Mouse (Mus musculus) intestine, postnatal 0 days (tissue): ENCODE measurements around the gene Pygo2. TPM values are rescaled to one million over a fixed set of nuclear protein-coding genes. Genes with fewer than 3 reads are reported as not detected.

Source experiments
- ATAC-seq: fragments of 200-750 bp; cut with Nextera tagmentation; 2 replicates; pipeline ENCODE4 v1.8.0; 2017; ENCODE audit warnings: mild to moderate bottlenecking, moderate TSS enrichment, moderate library complexity
- H3K27ac ChIP-seq: fragments of 300-500 bp; sonication (generic); 2 replicates; pipeline ENCODE4 v1.5.1; 2014; ENCODE audit warnings: mild to moderate bottlenecking, low read depth, low read length, moderate library complexity
- H3K27me3 ChIP-seq: fragments of 300-500 bp; sonication (generic); replicated peaks from 2 replicates; pipeline ENCODE4 v1.6.1; 2014; ENCODE audit warnings: low read length, mixed read lengths; ENCODE audit not compliant: control insufficient read depth, insufficient read depth
- H3K36me3 ChIP-seq: fragments of 300-500 bp; sonication (generic); 2 replicates; pipeline ENCODE4 v1.6.1; 2014; ENCODE audit warnings: mild to moderate bottlenecking, moderate library complexity; ENCODE audit not compliant: control insufficient read depth, insufficient read depth
- H3K4me1 ChIP-seq: fragments of 300-500 bp; sonication (generic); replicated peaks from 2 replicates; pipeline ENCODE4 v1.6.1; 2014; ENCODE audit warnings: antibody characterized with exemption, low read length, mixed read lengths; ENCODE audit not compliant: control insufficient read depth, insufficient read depth
- H3K4me2 ChIP-seq: fragments of 300-500 bp; sonication (generic); replicated peaks from 2 replicates; pipeline ENCODE4 v1.6.1; 2014; ENCODE audit warnings: low read depth, mild to moderate bottlenecking, moderate library complexity
- H3K4me3 ChIP-seq: fragments of 300-500 bp; sonication (generic); 2 replicates; pipeline ENCODE4 v1.5.1; 2014; ENCODE audit warnings: low read depth, low read length
- H3K9ac ChIP-seq: fragments of 300-500 bp; sonication (generic); 2 replicates; pipeline ENCODE4 v1.6.1; 2014; ENCODE audit warnings: mild to moderate bottlenecking, low read depth, low read length
- H3K9me3 ChIP-seq: fragments of 300-500 bp; sonication (generic); 2 replicates; pipeline ENCODE4 v1.6.1; 2016; ENCODE audit warnings: mixed run types; ENCODE audit not compliant: control insufficient read depth
- CTCF ChIP-seq: sonication (generic); IDR thresholded peaks from 2 replicates; pipeline ENCODE4 v1.5.1; 2016; ENCODE audit warnings: low read depth, mild to moderate bottlenecking, control low read depth, antibody characterized with exemption, moderate library complexity
- WGBS: fragments of 180-500 bp; shearing (Covaris S2); extraction: QIAGEN DNeasy Blood & Tissue Kit; methylation state at CpG from one replicate; pipeline ENCODE4 v1.1.7; 2014; 5-methylcytosine and 5-hydroxymethylcytosine counted together
- polyA plus RNA-seq: library from polyadenylated mRNA; unstranded; fragments of >200 nt; fragmentation: Nextera tagmentation; extraction: Ambion mirVana; gene quantifications from 2 replicates; pipeline ENCODE4 v1.2.1, GENCODE M21; 2015

Pygo2 gene
- polyA plus RNA-seq, 1 experiment from 2014 or later: 17.1 TPM

- 34% methylated on average over 11 of the region's 11 CpGs for WGBS
- Histone ChIP-seq H3K9ac (peak overlapping the region; percentile 40; the same call in 1 of the 2 replicates), H3K9me3 (no peaks in the 10 kb centered on the region), H3K27me3 (no peaks in the 10 kb centered on the region), H3K36me3 (peaks cover 11% of the 10 kb centered on the region; the same call in 1 of the 2 replicates), H3K4me3 (peak overlapping the region; percentile 26), H3K27ac (peak overlapping the region; percentile 97), H3K4me1 (peaks cover 6% of the 10 kb centered on the region; the same call in 1 of the 2 replicates), H3K4me2 (peak overlapping the region; percentile 85)
- no peak for TF ChIP-seq CTCF
- peak; percentile 85 for ATAC-seq
Measured at GRCm38 (mm10) chr3:89388134-89388881, 41.7 kb upstream of the Pygo2 start.

- Histone ChIP-seq H3K4me2 (peak overlapping the region; percentile 85), H3K4me1 (peaks cover 6% of the 10 kb centered on the region; the same call in 1 of the 2 replicates), H3K9ac (0 out of 2 replicates have a peak overlapping the region, but pooled peaks have one; percentile 83), H3K27ac (peak overlapping the region; percentile 97), H3K9me3 (no peaks in the 10 kb centered on the region), H3K36me3 (peaks cover 6% of the 10 kb centered on the region; the same call in 1 of the 2 replicates), H3K27me3 (no peaks in the 10 kb centered on the region), H3K4me3 (no peak overlapping the region)
- WGBS: 38% methylated on average over 5 of the region's 6 CpGs
- ATAC-seq: peak; percentile 40
- TF ChIP-seq CTCF: no peak
Measured at GRCm38 (mm10) chr3:89388901-89389740, 40.9 kb upstream of the Pygo2 start.

GRCm38 (mm10) chr3:89390111-89390515 is 39.9 kb upstream of the Pygo2 start:
- Histone ChIP-seq H3K4me3 (peak overlapping the region; percentile 76), H3K9ac (peak overlapping the region; percentile 83; the same call in 1 of the 2 replicates), H3K4me2 (peak overlapping the region; percentile 85), H3K36me3 (no peaks in the 10 kb centered on the region; the same call in 1 of the 2 replicates), H3K4me1 (peaks cover 6% of the 10 kb centered on the region; the same call in 1 of the 2 replicates), H3K9me3 (no peaks in the 10 kb centered on the region), H3K27me3 (no peaks in the 10 kb centered on the region), H3K27ac (peak overlapping the region; percentile 97)
- WGBS: 17% methylated on average over 5 of the region's 5 CpGs
- ATAC-seq: no peak
- no peak for TF ChIP-seq CTCF

DNA sequence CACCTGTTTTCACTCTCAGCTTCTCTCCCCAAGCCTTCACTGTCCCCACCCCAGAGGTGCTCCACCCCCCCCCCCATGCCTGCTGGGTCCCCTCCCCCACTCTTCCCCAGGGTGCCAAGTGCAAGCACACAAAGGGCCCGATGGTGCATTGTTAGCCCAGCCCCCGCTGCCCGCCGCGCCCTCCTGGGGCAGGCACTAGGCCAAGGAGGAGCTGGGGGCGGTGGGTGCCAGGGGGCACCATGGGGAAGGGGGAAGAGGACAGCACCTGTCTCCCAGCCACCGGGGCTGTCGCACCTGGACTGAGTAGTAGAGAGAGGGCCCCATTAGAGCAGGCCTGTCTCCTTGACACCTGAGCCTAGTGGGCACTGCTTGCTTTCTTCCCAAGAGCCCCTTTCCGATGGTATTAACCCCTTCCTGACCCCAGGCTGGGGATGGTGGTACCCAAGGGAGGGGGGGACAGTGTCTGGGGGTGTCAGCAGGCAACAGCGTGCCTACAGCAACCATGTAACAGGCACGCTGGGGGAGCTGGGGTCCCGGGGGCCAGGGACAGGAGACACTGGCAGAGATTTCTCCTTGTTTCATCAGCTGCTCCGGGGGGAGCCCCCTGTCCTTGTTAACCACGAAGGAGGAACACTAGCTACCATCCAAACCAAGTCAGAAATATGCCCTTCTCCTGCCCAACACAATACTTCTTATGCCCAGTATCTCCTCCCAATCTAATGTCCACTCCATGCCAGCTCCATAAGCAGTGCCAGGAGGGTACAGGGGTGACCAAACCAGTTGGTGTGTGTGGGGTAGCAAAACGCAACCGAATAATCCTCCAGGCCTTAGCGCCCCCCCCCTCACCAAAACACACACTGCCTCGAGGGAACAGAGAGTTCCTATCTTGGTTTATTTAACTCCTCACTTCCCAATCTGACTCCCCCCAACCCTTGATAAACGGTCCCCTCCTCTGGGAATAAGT is 39.0 kb upstream of the Pygo2 start:
- H3K9ac ChIP-seq: peak overlapping the region; percentile 83
- peaks cover 6% of the 10 kb centered on the region; the same call in 1 of the 2 replicates for H3K4me1 ChIP-seq
- whole genome bisulfite sequencing: 16% methylated on average over 19 of the region's 19 CpGs
- TF ChIP-seq CTCF: no peak
- H3K27me3 ChIP-seq: no peaks in the 10 kb centered on the region
- no peaks in the 10 kb centered on the region for H3K9me3 ChIP-seq
- no peaks in the 10 kb centered on the region for H3K36me3 ChIP-seq
- no peak for ATAC-seq
- H3K4me3 ChIP-seq: peak overlapping the region; percentile 76
- peak overlapping the region; percentile 97 for H3K27ac ChIP-seq
- peak overlapping the region; percentile 85 for H3K4me2 ChIP-seq

GRCm38 (mm10) chr3:89391663-89392511 is 38.1 kb upstream of the Pygo2 start:
- ATAC-seq: no peak

More at GRCm38 (mm10) chr3:89391663-89392511, 38.1 kb upstream of the Pygo2 start:
- peak overlapping the region; percentile 97 for H3K27ac ChIP-seq
- H3K4me3 ChIP-seq: peak overlapping the region; percentile 76
- H3K4me2 ChIP-seq: peak overlapping the region; percentile 85
- no peaks in the 10 kb centered on the region for H3K27me3 ChIP-seq
- 0 out of 2 replicates have a peak, but pooled peaks have one; percentile 11 for TF ChIP-seq CTCF
- H3K4me1 ChIP-seq: peaks cover 4% of the 10 kb centered on the region; the same call in 1 of the 2 replicates
- H3K36me3 ChIP-seq: no peaks in the 10 kb centered on the region
- WGBS: 1% methylated on average over 55 of the region's 56 CpGs
- no peaks in the 10 kb centered on the region for H3K9me3 ChIP-seq
- H3K9ac ChIP-seq: peak overlapping the region; percentile 83
